Mouse (Mus musculus) bone marrow, adult 2 months (tissue): ENCODE results near the gene Wdpcp. TPM values are rescaled to one million over a fixed set of nuclear protein-coding genes. Genes with fewer than 3 reads are reported as not detected.
A peak's percentile ranks its signal among the peaks of the same experiment; 100 is the strongest.
"Not testable (repeated sequence)": the region's sequence is repeated elsewhere in the genome, so short reads cannot be mapped to it uniquely, and the experiment has no call there.

Experiments used
- H3K27ac ChIP-seq: fragments of 200-500 bp; 2 replicates; pipeline ENCODE4 v1.5.1; 2012; ENCODE audit warnings: low read depth, mild to moderate bottlenecking, control low read depth, inconsistent platforms, low read length; ENCODE audit not compliant: control insufficient read depth, poor library complexity, insufficient read depth
- H3K4me1 ChIP-seq: fragments of 200-500 bp; 2 replicates; pipeline ENCODE4 v1.6.1; 2011; ENCODE audit warnings: low read length; ENCODE audit not compliant: control insufficient read depth, insufficient read depth
- H3K4me3 ChIP-seq: fragments of 200-500 bp; replicated peaks from 2 replicates; pipeline ENCODE3; 2011; ENCODE audit warnings: mild to moderate bottlenecking, low read depth, low read length, control low read depth; ENCODE audit not compliant: control insufficient read depth
- CTCF ChIP-seq: fragments of 200-500 bp; IDR thresholded peaks from 2 replicates; pipeline ENCODE4 v1.5.1; 2011; ENCODE audit warnings: low read length, control low read depth; ENCODE audit not compliant: control insufficient read depth, insufficient read depth
- POLR2A ChIP-seq: fragments of 200-500 bp; IDR thresholded peaks from 2 replicates; pipeline ENCODE4 v1.6.1; 2011; ENCODE audit warnings: low read depth, mild to moderate bottlenecking, control low read depth, low read length, borderline replicate concordance; ENCODE audit not compliant: control insufficient read depth
- WGBS: fragments of 180-500 bp; shearing (Covaris S2); methylation state at CpG from one replicate; pipeline ENCODE4 v1.1.7; 2018; 5-methylcytosine and 5-hydroxymethylcytosine counted together
- polyA plus RNA-seq: library from polyadenylated mRNA; stranded (reverse); fragments of >200 nt; gene quantifications from 2 replicates; pipeline ENCODE4 v1.2.4, GENCODE M21; 2011; ENCODE audit warnings: low replicate concordance; ENCODE audit not compliant: missing spikeins, insufficient read depth, insufficient read length

The Wdpcp gene
- polyA plus RNA-seq: 1.4 and 1.6 TPM in 2 replicates

DNA sequence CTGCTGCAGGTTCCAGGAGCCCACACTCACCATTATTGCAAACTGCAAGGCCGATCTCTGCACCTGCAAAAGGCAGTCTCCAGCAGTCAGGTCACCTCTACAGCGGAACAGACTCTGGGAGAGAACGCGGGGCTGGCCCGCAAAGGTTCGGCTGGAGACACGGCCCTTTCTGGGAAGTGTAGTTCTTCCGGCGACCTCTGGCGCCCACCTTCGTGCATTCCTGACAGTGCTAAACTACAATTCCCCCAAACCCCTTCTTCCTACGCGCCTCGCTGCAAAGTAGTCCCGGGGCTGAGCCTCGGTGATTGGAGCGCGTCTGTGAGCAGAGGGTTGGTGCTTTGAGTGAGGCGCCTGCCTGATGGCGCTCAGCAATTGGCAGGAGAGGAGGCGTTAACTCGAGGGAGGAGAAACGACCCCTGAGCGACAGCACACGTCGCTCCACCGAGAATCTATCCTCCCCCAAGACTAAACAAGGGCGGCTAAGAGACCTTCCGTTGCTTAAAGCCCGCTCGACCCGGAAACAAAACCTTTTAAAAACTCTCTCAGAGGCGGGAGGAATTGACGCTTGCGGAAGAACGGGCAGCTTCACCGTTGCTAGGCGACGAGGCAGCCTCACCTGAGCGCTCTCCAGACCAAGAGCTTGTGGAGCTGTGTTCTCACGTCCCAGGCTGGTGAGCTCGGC is at the start of gene Wdpcp, which contains the start of gene Mdh1:
Gene Wdpcp (plus strand): TSS at position 536 of the 682 bp plus-strand sequence.
Gene Mdh1 (minus strand): TSS at position 668 of the 682 bp plus-strand sequence.
- TF ChIP-seq CTCF (no peak), POLR2A (peak; percentile 58; the same call in 1 of the 2 replicates)

DNA sequence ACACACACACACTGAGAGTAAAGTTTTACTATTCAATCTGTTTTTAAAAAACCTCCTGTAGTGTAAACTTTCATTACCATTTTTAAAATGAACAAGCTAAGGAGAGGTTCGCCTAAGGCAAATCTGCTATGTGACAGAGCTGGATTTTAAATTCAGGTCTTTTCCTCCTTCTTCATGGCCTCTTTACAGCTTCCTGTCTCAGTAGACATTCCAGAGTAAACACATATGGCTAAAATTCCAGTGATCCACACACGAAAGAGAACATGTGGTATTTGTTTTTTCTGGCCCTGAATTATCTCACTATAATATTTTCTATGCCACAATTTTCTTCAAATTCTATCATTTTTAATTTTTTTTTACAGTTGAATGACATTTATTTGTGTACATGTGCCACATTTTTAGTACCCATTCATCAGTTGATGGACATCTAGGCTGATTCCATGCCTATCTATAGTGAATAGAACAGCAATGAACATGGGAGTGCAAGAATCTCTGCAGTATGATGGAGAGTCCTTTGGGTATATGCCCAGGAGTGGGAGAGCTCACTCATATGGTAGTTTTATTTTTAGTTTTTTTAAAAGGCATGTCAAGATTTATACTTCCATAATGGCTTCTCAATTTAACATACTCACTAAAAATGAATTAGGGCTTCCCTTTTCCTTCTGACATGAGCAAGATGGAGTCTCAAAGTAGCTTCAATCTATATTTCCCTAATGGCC is 43.2 kb upstream of the Wdpcp start:
- 65% methylated on average over 2 of the region's 2 CpGs for WGBS
- H3K4me3 ChIP-seq: no peak overlapping the region
- H3K27ac ChIP-seq: no peak overlapping the region
- no peaks in the 10 kb centered on the region for H3K4me1 ChIP-seq
- TF ChIP-seq POLR2A (no peak), CTCF (no peak)

More for the DNA sequence above, at the start of gene Wdpcp, which contains the start of gene Mdh1:
- H3K4me1 ChIP-seq: peaks cover 3% of the 10 kb centered on the region
- under 1% methylated on average over 42 of the region's 42 CpGs for WGBS
- H3K27ac ChIP-seq: peak within 1 kb of the TSS; percentile 28; the same call in 1 of the 2 replicates
- H3K4me3 ChIP-seq: peak within 1 kb of the TSS; percentile 70

DNA sequence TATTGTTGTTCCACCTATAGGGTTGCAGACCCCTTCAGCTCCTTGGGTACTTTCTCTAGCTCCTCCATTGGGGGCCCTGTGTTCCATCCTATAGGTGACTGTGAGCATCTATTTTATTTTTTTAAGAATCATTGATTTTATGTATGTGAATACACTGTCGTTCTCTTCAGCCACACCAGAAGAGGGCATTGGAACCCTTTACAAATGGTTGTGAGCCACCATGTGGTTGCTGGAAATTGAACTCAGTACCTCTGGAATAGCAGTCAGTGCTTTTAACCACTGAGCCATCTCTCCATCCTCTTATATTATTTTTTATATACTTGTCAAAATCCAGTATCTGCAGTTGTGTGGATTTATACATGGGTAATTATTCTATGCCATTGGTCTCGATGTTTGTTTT is 41.2 kb upstream of the Wdpcp start:
- not testable (repeated sequence) for H3K4me1 ChIP-seq, H3K27ac ChIP-seq, H3K4me3 ChIP-seq
- WGBS: 75% methylated on average over 2 of the region's 2 CpGs

DNA sequence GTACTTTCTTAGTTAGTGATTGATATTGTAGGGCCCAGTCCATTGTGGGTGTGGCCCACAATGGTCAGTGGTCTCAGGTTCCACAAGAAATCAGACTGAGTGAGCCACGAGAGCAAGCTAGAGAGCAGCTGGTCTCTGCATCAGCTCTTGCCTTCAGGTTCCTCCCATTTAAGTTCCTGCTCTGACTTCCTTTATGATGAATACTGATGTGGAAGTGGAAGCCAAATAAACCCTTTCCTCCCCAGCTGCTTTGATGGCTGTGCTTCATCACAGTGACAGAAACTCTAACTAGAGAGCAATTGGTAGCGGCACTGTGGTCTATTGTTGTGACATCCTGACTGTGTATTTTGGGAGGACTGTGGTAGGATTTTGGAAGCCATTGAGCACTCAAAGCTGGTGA is 32.0 kb upstream of the Wdpcp start:
- no peak for TF ChIP-seq POLR2A
- WGBS: 31% methylated on average over 2 of the region's 2 CpGs
- H3K27ac ChIP-seq: no peak overlapping the region
- no peaks in the 10 kb centered on the region for H3K4me1 ChIP-seq
- no peak overlapping the region for H3K4me3 ChIP-seq

DNA sequence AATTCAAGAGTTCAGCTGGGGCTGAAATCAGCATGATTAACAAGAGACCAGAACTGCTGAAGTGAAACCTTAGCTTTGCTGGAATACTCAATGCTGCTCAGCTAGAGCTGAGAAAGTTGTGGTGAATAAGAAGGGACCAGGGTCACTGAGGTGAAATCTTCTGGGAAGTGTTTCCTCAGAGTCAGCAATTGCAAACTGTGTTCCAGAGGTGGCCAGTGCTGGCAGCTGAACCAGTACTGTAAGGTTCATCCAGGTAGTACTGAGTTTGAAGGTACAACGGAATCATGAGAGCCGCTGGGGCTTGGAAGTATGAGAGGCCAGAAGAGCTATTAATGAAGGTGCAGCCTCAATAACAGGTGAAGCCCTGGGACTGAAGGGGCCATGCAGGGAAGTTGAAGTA is 31.4 kb upstream of the Wdpcp start:
- TF ChIP-seq POLR2A (no peak), CTCF (no peak)
- WGBS: 83% methylated on average over 2 of the region's 2 CpGs
- H3K27ac ChIP-seq: no peak overlapping the region
- H3K4me3 ChIP-seq: no peak overlapping the region
- no peaks in the 10 kb centered on the region for H3K4me1 ChIP-seq

DNA sequence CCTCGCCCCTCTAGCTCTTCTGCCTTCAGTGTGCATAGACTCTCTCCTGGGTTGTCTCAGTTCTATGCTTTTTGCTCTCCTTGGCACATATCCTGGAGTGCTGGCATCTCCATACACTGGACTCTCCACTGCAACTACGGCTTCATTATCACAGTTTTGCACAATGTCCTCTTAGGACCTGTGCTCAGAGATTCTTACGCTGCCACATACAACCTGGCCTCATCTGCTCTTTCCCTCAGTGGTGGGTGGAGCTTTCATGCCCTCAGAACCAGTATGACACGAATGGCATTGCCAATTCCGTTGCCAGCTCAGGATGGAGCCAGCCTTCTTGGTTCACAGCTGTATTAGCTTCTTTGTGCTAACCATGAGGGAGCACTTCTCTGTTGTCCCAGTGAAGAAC is 29.3 kb upstream of the Wdpcp start:
- TF ChIP-seq CTCF (no peak), POLR2A (no peak)
- WGBS: 75% methylated on average over 5 of the region's 5 CpGs
- no peak overlapping the region for H3K27ac ChIP-seq
- H3K4me1 ChIP-seq: no peaks in the 10 kb centered on the region
- no peak overlapping the region for H3K4me3 ChIP-seq

DNA sequence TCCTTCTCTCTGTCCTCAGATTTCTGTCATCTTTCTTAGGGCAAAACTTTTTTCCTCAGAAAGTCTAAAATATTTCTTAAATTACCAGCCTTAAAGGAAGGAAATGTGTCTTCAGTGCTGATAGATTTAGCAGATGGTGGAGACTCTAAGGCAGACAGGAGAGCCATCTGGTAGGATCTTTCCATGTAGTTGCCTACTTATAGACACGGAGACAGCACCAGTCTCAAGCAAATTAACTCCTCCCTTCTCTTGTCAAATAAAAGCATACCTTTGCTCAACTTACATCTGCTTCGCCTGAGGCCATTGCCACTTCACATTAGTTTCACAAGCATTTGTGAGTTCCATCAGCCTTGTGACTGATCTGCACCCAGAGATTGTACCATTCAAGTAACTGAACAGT is 27.0 kb upstream of the Wdpcp start:
- Histone ChIP-seq H3K4me3 (no peak overlapping the region), H3K27ac (no peak overlapping the region), H3K4me1 (peaks cover 1% of the 10 kb centered on the region; the same call in 1 of the 2 replicates)
- WGBS: 65% methylated on average over 2 of the region's 2 CpGs
- TF ChIP-seq CTCF (no peak), POLR2A (no peak)

DNA sequence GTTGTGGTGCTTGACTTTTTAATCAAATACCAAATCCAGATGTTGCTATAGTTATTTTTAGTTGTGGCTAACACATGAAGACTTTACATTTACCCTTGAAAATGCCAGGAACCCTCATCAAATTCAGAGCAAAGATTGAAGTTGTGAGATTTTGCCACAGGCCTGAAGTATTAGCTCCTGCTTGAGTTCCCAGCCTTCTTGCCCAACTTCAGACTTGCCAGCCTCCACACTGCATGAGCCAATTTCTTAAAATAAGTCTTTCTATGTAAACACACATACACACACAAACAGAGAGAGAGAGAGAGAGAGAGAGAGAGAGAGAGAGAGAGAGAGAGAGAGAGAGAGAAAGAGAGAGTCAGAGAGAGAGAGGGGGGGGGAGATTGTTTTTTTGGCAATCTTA is 26.1 kb upstream of the Wdpcp start:
- H3K27ac ChIP-seq: no peak overlapping the region
- TF ChIP-seq CTCF (no peak), POLR2A (no peak)

More for the DNA sequence above, 26.1 kb upstream of the Wdpcp start:
- Histone ChIP-seq H3K4me3 (no peak overlapping the region), H3K4me1 (peaks cover 4% of the 10 kb centered on the region; the same call in 1 of the 2 replicates)
